Mouse (Mus musculus): ENCODE data around the gene Itpkb.

- TF ChIP-seq JUND (IDR thresholded peaks at IDR 0.05; ENCODE audit: low read depth, low read length) = no peak
- no peak for TF ChIP-seq SMC3 (IDR thresholded peaks at IDR 0.05; ENCODE audit: low read depth, low read length)
- no peak for TF ChIP-seq POLR2AphosphoS2 (IDR thresholded peaks at IDR 0.05; ENCODE audit: low read length)
- no peak for TF ChIP-seq CTCF (IDR thresholded peaks at IDR 0.05 in 2 of 3, conservative IDR thresholded peaks at IDR 0.05 in 1 of 3; ENCODE audit: control insufficient read depth in 1 of 3, insufficient read depth in 1 of 3, low read depth in 2 of 3, low read length in 3 of 3, poor library complexity in 1 of 3, severe bottlenecking in 1 of 3)
Measured at GRCm38 (mm10) chr1:180406336-180407035, 76.2 kb downstream of the Itpkb start.

All from MEL (cell line).